Mouse (Mus musculus) kidney, postnatal 25 days (tissue): ENCODE measurements around the gene Myt1l.

ENCODE experiments used
- DNase-seq, 2 experiments: peaks; one replicate each; pipeline ENCODE4 v3.0.0; 2021; ENCODE audit warnings: mixed read lengths in 2 of 2

The Myt1l gene

GRCm38 (mm10) chr12:29528031-29528771, at the start of gene Myt1l:
Myt1l (plus strand) TSS chr12:29528384.
- no peak for DNase-seq

DNA sequence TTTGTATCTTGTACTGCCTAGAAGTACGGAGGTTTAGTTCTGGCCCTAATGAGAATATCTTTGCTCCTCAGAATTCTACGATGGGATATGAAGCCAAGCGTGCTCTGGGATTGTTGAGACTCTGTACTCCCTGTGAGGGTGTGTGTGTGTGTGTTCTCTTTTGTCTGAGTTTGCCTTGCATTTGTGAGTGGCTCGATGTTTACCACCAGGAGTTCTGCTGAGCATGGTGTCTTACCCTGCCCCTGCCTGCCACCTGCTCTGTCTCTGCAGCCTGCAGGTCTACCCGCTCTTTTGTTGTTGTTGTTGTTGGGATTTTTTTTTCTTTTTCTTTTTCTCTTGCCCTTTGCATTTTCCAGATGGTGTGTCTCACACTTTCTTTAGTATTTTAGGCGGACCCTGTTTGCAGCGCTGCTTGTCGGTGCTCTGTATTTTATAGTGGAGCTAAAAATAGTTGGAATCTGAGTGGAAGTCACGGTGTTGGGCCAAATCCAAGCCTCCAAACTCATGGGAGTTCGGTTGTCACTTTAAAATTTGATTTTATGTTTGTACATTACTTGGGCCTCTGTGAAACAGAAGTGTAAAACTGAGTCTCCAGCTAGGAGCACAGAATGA, 41.7 kb upstream of the Myt1l start:
- DNase-seq, result no peak

DNA sequence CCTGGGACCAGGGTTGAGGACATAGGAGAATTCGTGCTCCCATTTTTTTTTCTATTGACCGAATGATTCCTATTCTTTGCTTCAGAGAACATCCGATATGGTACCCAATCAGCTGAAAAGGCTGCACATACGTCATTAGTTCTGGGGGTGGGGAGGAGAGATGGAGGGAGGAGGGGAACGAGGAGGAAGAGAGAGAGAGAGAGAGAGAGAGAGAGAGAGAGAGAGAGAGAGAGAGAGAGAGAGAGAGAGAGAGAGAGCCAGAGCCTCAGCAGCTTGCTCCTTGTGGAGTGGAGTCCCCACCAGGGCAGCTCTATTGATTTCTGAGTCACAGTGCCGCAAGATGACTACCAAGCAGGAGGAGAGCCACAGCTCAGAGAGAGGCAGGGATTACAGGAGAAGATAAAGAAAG, 1.9 kb upstream of the Myt1l start:
- no peak for DNase-seq

DNA sequence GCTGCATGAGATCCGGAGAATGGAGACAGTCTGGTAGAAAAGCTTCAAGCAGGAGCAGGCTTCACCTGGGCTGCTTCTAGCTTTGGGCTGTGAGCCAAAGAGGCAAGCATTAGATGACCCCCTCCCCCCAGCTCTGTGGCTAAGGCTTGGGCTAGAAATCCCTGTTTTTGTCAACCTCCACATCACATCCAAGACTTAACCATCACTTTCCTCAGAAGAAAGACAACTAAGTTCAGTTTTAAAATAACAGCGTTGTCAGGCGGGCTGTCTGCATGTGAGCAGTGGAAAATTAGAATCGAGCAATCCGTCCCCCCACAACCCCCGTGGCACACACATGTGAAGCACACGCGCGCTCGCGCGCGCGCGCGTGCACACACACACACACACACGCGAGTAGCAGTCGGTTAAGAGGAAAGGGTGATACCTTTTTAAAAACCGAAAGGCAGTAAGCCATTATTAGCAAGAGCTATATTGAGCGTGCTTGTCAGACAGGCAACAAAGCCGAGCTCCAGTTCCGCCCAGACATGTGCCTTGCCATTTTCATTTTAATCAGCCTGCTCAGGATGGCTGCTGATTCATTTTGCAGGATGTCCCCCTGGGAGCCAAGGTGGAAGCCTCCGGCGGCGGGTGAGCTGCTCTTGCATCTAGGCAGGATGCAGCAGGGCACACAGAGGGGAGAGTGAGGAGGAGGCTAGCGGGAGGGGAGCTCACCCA, 979 bp upstream of the Myt1l start:
- no peak for DNase-seq

GRCm38 (mm10) chr12:29530241-29530725, 2.1 kb downstream of the Myt1l start:
- DNase-seq, result peak in 1 of 2 experiments; percentile 16

DNA sequence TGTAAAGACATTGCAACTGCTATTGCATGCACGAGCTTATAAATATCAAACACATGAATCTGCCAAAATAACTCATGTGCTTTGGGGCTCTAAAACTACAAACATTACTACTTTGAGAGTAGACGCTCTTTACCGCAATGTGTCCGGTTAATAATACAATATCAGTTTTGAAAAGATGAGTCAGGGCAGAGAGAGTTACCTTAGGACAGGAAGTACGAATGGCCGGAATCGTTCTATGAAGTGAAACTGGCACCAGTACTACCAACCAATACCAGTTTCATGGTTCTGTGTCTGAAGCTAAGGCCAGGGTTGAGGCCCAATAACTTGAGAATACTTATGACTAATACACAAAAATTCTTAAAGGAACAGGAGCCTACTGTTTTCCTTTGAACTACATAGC, 2.6 kb downstream of the Myt1l start:
- no peak for DNase-seq

GRCm38 (mm10) chr12:29533071-29533876, 5.1 kb downstream of the Myt1l start:
- DNase-seq, result no peak

- DNase-seq, result no peak
These were observed 6.1 kb downstream of the Myt1l start for GRCm38 (mm10) chr12:29534326-29534725.

GRCm38 (mm10) chr12:29534761-29535300, 6.6 kb downstream of the Myt1l start:
- no peak for DNase-seq

DNA sequence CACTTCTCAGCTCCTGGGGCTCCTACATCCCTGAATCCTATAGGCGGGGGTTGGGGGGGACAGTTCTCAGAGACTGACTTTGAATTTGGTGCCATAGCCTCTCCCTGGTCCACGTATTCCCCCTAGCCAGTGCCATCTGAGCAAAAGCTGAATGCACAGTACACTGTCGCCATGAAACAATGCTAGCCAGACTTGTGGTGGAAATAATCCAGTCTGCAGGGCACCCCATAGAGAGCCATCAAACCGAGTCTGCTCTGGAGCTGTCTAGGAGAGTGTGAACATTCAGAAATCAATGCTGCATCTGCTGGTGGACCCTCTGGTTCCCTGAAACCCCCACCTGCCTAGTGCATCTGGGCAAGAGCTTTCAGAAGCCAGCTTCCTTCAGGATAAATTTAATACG, 9.7 kb downstream of the Myt1l start:
- DNase-seq, result no peak

GRCm38 (mm10) chr12:29538456-29538855, 10.3 kb downstream of the Myt1l start:
- no peak for DNase-seq

DNA sequence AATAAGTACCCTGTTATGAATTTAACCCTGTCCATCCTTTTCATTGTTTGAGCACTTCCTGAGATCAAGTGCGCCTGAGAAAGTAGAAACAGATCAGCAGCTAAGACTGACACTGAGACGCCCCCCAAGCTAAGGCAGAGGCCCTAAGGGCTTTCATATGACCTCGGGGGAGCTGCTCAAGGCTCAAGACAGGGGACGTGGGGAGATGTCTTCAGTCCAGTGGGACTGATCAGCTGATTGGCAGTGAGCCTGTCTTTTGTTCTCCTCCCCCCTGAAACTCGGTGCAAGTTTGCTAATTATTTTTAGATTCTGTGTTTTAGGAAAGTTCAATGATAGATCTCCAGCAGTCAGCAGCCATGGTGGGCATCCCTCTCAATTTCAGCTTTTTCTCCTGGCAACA, 10.9 kb downstream of the Myt1l start:
- DNase-seq, result no peak

DNA sequence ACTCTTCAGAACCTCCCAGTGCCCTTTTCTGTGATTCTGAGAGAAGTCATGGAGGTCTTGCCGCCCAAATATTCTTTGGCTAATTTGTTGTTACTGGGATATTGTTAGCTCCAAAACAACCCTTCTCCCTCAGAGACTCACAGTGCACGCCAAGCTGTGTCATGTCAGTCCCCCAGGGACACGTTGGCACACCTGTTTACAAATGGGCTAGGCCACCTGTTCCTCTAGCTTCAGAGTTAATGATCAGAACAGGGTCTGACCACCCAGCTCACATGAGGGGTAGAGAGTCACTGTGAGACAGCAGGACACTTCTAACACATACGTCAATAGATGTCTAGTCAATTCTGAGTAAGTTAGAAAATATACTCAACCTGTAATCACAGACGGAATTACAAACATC, 12.6 kb downstream of the Myt1l start:
- DNase-seq, result no peak

DNA sequence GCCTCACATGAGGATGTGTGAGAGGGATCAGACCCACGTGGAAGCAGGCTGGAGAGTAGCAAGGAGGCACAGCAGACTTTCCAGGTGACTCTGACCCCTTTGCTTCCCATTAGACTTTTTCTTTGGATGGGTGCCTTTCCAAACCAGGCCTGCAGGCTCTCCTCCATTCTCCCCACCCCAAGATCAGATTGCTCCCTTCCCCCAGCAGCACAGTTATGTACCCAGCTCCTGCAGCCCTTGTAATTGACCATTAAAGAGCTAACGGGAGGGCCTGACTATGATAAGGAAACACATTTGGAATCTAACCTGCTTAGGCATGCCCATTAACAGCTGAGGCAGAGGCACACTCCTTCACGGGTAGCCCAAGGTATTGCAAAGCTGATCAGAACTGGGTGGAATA, 17.9 kb downstream of the Myt1l start:
- no peak for DNase-seq

DNA sequence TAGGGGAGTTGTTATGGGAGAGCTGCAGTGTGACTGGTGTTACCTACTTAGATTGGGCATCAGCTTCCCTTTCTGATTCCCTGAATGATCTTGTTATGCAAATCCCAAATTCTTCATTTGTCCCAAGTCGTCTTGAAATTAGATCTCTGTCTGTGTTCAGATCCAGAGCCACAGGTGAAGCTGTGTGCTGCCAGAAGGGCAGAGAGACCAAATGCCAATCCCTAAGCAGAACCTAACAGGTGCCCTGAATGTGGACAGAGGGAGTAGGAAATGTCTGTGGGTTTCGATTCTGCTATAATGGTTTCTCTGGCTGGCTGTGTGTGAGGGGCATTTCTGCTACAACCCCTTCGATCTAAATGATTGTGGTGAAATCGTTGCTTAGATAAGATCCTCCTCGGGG, 18.9 kb downstream of the Myt1l start:
- no peak for DNase-seq

DNA sequence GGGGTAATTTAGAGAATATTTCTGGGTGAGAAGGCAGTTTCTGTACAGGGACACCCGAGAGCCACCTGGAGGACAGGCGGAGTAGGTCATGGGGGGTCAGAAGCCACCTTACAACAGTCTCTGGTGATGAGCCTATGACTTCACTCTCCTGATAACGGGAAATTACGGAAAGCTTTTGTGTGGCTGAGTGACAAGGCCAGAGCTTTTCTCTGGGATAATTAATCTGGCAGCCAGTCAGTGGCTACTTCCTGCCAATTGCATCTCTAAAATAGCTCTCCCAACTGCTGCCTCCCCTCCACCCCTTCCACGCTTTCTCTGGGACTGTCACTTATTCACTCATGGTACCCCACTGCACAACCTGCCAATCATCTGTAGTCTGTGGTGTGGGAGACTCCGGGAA, 19.6 kb downstream of the Myt1l start:
- DNase-seq, result no peak

- DNase-seq, result no peak
These were observed 25.0 kb downstream of the Myt1l start for GRCm38 (mm10) chr12:29553138-29553537.

DNA sequence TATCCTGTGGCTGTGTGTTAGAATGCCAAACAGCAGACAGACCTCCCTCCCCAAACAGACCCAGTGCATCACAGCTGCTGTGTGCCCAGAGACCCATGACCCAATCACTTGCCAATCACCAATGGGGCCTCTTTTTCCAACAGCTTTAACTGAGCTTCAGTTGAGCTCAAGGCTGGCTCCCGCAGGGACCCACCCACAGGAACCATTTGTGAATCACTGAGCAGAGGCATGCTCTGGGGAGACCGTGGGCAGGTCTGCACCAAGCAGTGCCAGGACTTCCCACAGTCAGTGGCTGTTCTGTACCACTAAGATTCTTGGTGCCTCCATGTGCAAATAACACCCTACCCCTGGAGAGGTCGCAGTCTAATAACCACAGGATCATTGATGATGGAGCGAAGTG, 27.5 kb downstream of the Myt1l start:
- no peak for DNase-seq

- DNase-seq, result no peak
These were observed 28.2 kb downstream of the Myt1l start for GRCm38 (mm10) chr12:29556408-29556807.

GRCm38 (mm10) chr12:29556901-29557300, 28.7 kb downstream of the Myt1l start:
- DNase-seq, result no peak

- no peak for DNase-seq
These were observed 31.6 kb downstream of the Myt1l start for GRCm38 (mm10) chr12:29559769-29560168.

DNA sequence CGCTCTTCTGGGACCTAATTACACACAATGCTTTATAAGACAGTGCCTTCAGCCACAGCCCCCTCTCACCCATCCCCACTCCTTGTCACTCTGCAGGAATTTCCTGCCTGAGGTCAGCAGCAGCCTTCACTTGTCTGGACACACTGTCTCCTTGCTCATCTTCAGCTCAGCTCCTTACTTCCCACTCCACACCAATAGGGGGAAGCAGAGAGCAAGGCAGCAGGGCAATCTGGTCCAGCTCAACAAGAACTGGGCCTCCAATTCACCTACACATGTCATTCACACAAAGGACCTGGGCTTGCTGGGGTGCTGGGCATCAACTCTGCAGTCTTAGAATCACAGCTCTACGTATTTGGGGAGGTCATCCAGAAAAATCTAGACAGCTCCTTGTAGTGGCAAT, 33.0 kb downstream of the Myt1l start:
- no peak for DNase-seq

- DNase-seq, result no peak
These were observed 41.1 kb downstream of the Myt1l start for GRCm38 (mm10) chr12:29569311-29569710.
